Mouse (Mus musculus): ENCODE results near the gene Fbxo47.
A peak's percentile ranks its signal among the peaks of the same experiment; 100 is the strongest.

Gene Fbxo47

GRCm38 (mm10) chr11:97883918-97884600, at the start of gene Fbxo47:
Fbxo47 (minus strand) TSS chr11:97884154.
- peak; percentile 99 for DNase-seq

GRCm38 (mm10) chr11:97933553-97933952, 49.6 kb upstream of the Fbxo47 start:
- no peak for DNase-seq

GRCm38 (mm10) chr11:97928905-97929304, 45.0 kb upstream of the Fbxo47 start:
- DNase-seq = no peak

- DNase-seq = no peak
These were observed 40.3 kb upstream of the Fbxo47 start for GRCm38 (mm10) chr11:97924217-97924616.

- no peak for DNase-seq
These were observed 39.7 kb upstream of the Fbxo47 start for GRCm38 (mm10) chr11:97923639-97924038.

GRCm38 (mm10) chr11:97915974-97916503, 32.1 kb upstream of the Fbxo47 start:
- no peak for DNase-seq

- no peak for DNase-seq
These were observed 31.5 kb upstream of the Fbxo47 start for GRCm38 (mm10) chr11:97915471-97915870.

- DNase-seq = no peak
These were observed 29.2 kb upstream of the Fbxo47 start for GRCm38 (mm10) chr11:97913111-97913510.

- DNase-seq = no peak
These were observed 24.8 kb upstream of the Fbxo47 start for GRCm38 (mm10) chr11:97908634-97909348.

- no peak for DNase-seq
These were observed 24.0 kb upstream of the Fbxo47 start for GRCm38 (mm10) chr11:97907935-97908334.

GRCm38 (mm10) chr11:97906905-97907304, 23.0 kb upstream of the Fbxo47 start:
- DNase-seq = no peak

GRCm38 (mm10) chr11:97905941-97906340, 22.0 kb upstream of the Fbxo47 start:
- no peak for DNase-seq

- DNase-seq = no peak
These were observed 21.6 kb upstream of the Fbxo47 start for GRCm38 (mm10) chr11:97905540-97905939.

GRCm38 (mm10) chr11:97904801-97905200, 20.8 kb upstream of the Fbxo47 start:
- DNase-seq = peak; percentile 2

GRCm38 (mm10) chr11:97901806-97902205, 17.9 kb upstream of the Fbxo47 start:
- no peak for DNase-seq

GRCm38 (mm10) chr11:97899822-97900221, 15.9 kb upstream of the Fbxo47 start:
- peak; percentile 86 for DNase-seq

- DNase-seq = no peak
These were observed 13.7 kb upstream of the Fbxo47 start for GRCm38 (mm10) chr11:97897568-97898185.

GRCm38 (mm10) chr11:97896655-97897054, 12.7 kb upstream of the Fbxo47 start:
- DNase-seq = no peak

- DNase-seq = no peak
These were observed 7.9 kb upstream of the Fbxo47 start for GRCm38 (mm10) chr11:97891821-97892220.

- DNase-seq = no peak
These were observed 1.5 kb upstream of the Fbxo47 start for GRCm38 (mm10) chr11:97885296-97885915.

GRCm38 (mm10) chr11:97884601-97885185, 739 bp upstream of the Fbxo47 start:
- no peak for DNase-seq

- peak; percentile 83 for DNase-seq
These were observed 424 bp downstream of the Fbxo47 start for GRCm38 (mm10) chr11:97883542-97883917.

- DNase-seq = no peak
These were observed 3.6 kb downstream of the Fbxo47 start for GRCm38 (mm10) chr11:97880362-97880761.

Data from kidney, adult 18-20 months (tissue).